Mouse (Mus musculus) hindbrain, postnatal 0 days (tissue): Measurements from ENCODE around the gene Tollip. TPM values are rescaled to one million over a fixed set of nuclear protein-coding genes. Genes with fewer than 3 reads are reported as not detected.

Source experiments
- ATAC-seq: fragments of 200-750 bp; cut with Nextera tagmentation; 2 replicates; pipeline ENCODE4 v1.8.0; 2017; ENCODE audit warnings: mild to moderate bottlenecking, moderate TSS enrichment, moderate library complexity
- DNase-seq: peaks from one replicate; pipeline ENCODE4 v3.0.0-alpha.2; 2015; ENCODE audit warnings: low spot score
- H3K27ac ChIP-seq: fragments of 300-500 bp; sonication (generic); 2 replicates; pipeline ENCODE4 v1.5.1; 2014; ENCODE audit warnings: mild to moderate bottlenecking
- H3K27me3 ChIP-seq: fragments of 300-500 bp; sonication (generic); 2 replicates; pipeline ENCODE4 v1.6.1; 2014; ENCODE audit warnings: low read length, mixed read lengths; ENCODE audit not compliant: insufficient read depth
- H3K36me3 ChIP-seq: fragments of 300-500 bp; sonication (generic); 2 replicates; pipeline ENCODE4 v1.6.1; 2014; ENCODE audit warnings: low read length, mixed read lengths; ENCODE audit not compliant: insufficient read depth
- H3K4me1 ChIP-seq: fragments of 300-500 bp; sonication (generic); 2 replicates; pipeline ENCODE4 v1.6.1; 2014; ENCODE audit warnings: antibody characterized with exemption, low read length, mixed read lengths; ENCODE audit not compliant: insufficient read depth
- H3K4me2 ChIP-seq: fragments of 300-500 bp; sonication (generic); 2 replicates; pipeline ENCODE4 v1.6.1; 2014; ENCODE audit warnings: low read depth, mild to moderate bottlenecking, low read length, moderate library complexity, mixed read lengths
- H3K4me3 ChIP-seq: fragments of 300-500 bp; sonication (generic); 2 replicates; pipeline ENCODE4 v1.5.1; 2014; ENCODE audit warnings: low read length
- H3K9ac ChIP-seq: fragments of 300-500 bp; sonication (generic); replicated peaks from 2 replicates; pipeline ENCODE4 v1.6.1; 2014; ENCODE audit warnings: mild to moderate bottlenecking, low read length, moderate library complexity, mixed read lengths
- H3K9me3 ChIP-seq: fragments of 300-500 bp; sonication (generic); 2 replicates; pipeline ENCODE4 v1.6.1; 2016; ENCODE audit warnings: low read length, mixed read lengths
- CTCF ChIP-seq: IDR thresholded peaks from 2 replicates; pipeline ENCODE4 v1.5.1; 2016; ENCODE audit warnings: antibody characterized with exemption, control low read depth, low read depth
- WGBS: fragments of 180-500 bp; shearing (Covaris S2); extraction: QIAGEN DNeasy Blood & Tissue Kit; methylation state at CpG from one replicate; pipeline ENCODE4 v1.1.7; 2014; 5-methylcytosine and 5-hydroxymethylcytosine counted together
- polyA plus RNA-seq: library from polyadenylated mRNA; unstranded; fragments of >200 nt; fragmentation: Nextera tagmentation; extraction: Ambion mirVana; gene quantifications from 2 replicates; pipeline ENCODE4 v1.2.1, GENCODE M21; 2015
- total RNA-seq: library from RNA; depleted of rRNA; stranded (reverse); fragments of >200 nt; gene quantifications from 2 replicates; pipeline ENCODE4 v1.2.3, GENCODE M21; 2014; rRNA removed

The Tollip gene
- total RNA-seq (120 and 121 TPM in 2 replicates), polyA plus RNA-seq (68.5 and 72.6 TPM in 2 replicates)

- H3K4me2 ChIP-seq = no peak within 1 kb of the TSS
- ATAC-seq = no peak
- no peak within 1 kb of the TSS for H3K27ac ChIP-seq
- no peaks in the 10 kb centered on the region for H3K4me1 ChIP-seq
- H3K36me3 ChIP-seq = no peaks in the 10 kb centered on the region
- H3K27me3 ChIP-seq = no peaks in the 10 kb centered on the region
- H3K9me3 ChIP-seq = no peaks in the 10 kb centered on the region
- no peak within 1 kb of the TSS for H3K4me3 ChIP-seq
- no peak within 1 kb of the TSS for H3K9ac ChIP-seq
- WGBS = 98% methylated on average over 2 of the region's 2 CpGs
- no peak for TF ChIP-seq CTCF
- no peak for DNase-seq
These were observed at the start of gene Tollip for GRCm38 (mm10) chr7:141918407-141918806. Gene Tollip, minus strand, starts transcription at chr7:141918507.

GRCm38 (mm10) chr7:141966281-141966680 lies 48.0 kb upstream of the Tollip start:
- WGBS = 87% methylated on average over 2 of the region's 2 CpGs
- Histone ChIP-seq H3K9me3 (no peaks in the 10 kb centered on the region), H3K36me3 (no peaks in the 10 kb centered on the region), H3K9ac (no peak overlapping the region), H3K4me3 (no peak overlapping the region), H3K27me3 (no peaks in the 10 kb centered on the region), H3K4me2 (no peak overlapping the region), H3K4me1 (peaks cover 30% of the 10 kb centered on the region), H3K27ac (no peak overlapping the region)
- no peak for ATAC-seq
- DNase-seq = no peak
- TF ChIP-seq CTCF = no peak

- Histone ChIP-seq H3K9ac (no peak overlapping the region), H3K27me3 (no peaks in the 10 kb centered on the region), H3K4me2 (no peak overlapping the region), H3K4me3 (no peak overlapping the region), H3K4me1 (peaks cover 48% of the 10 kb centered on the region), H3K9me3 (no peaks in the 10 kb centered on the region), H3K36me3 (no peaks in the 10 kb centered on the region), H3K27ac (no peak overlapping the region)
- 0 out of 2 replicates have a peak, but pooled peaks have one; percentile 8 for ATAC-seq
- no peak for TF ChIP-seq CTCF
- DNase-seq = no peak
- WGBS = 84% methylated on average over 3 of the region's 3 CpGs
These were observed 44.2 kb upstream of the Tollip start for GRCm38 (mm10) chr7:141962521-141962920.

- Histone ChIP-seq H3K4me2 (no peak overlapping the region), H3K4me1 (peaks cover 58% of the 10 kb centered on the region), H3K9ac (no peak overlapping the region), H3K36me3 (no peaks in the 10 kb centered on the region), H3K4me3 (no peak overlapping the region), H3K27ac (no peak overlapping the region), H3K27me3 (no peaks in the 10 kb centered on the region), H3K9me3 (no peaks in the 10 kb centered on the region)
- 41% methylated on average over 3 of the region's 3 CpGs for WGBS
- ATAC-seq (no peak), DNase-seq (no peak)
- no peak for TF ChIP-seq CTCF
These were observed 43.2 kb upstream of the Tollip start for GRCm38 (mm10) chr7:141961491-141961890.

- DNase-seq (no peak), ATAC-seq (no peak)
- no peaks in the 10 kb centered on the region for H3K36me3 ChIP-seq
- H3K4me1 ChIP-seq = peaks cover 61% of the 10 kb centered on the region
- H3K9ac ChIP-seq = no peak overlapping the region
- no peak for TF ChIP-seq CTCF
- no peak overlapping the region for H3K4me2 ChIP-seq
- H3K4me3 ChIP-seq = no peak overlapping the region
- WGBS = 74% methylated on average over 2 of the region's 2 CpGs
- H3K27me3 ChIP-seq = no peaks in the 10 kb centered on the region
- no peaks in the 10 kb centered on the region for H3K9me3 ChIP-seq
- no peak overlapping the region for H3K27ac ChIP-seq
These were observed 42.6 kb upstream of the Tollip start for GRCm38 (mm10) chr7:141960926-141961325.

GRCm38 (mm10) chr7:141959133-141959532 lies 40.8 kb upstream of the Tollip start:
- H3K36me3 ChIP-seq = no peaks in the 10 kb centered on the region
- no peak for DNase-seq
- H3K4me1 ChIP-seq = peaks cover 67% of the 10 kb centered on the region

GRCm38 (mm10) chr7:141958211-141958610 lies 39.9 kb upstream of the Tollip start:
- DNase-seq (no peak), ATAC-seq (no peak)
- no peak for TF ChIP-seq CTCF
- Histone ChIP-seq H3K36me3 (no peaks in the 10 kb centered on the region), H3K27ac (no peak overlapping the region), H3K9me3 (no peaks in the 10 kb centered on the region), H3K4me2 (no peak overlapping the region), H3K4me1 (peaks cover 76% of the 10 kb centered on the region), H3K27me3 (no peaks in the 10 kb centered on the region), H3K9ac (no peak overlapping the region), H3K4me3 (no peak overlapping the region)
- WGBS = 70% methylated on average over 2 of the region's 2 CpGs

More at GRCm38 (mm10) chr7:141959133-141959532, 40.8 kb upstream of the Tollip start:
- Histone ChIP-seq H3K4me2 (no peak overlapping the region), H3K9me3 (no peaks in the 10 kb centered on the region), H3K9ac (no peak overlapping the region), H3K4me3 (no peak overlapping the region), H3K27me3 (no peaks in the 10 kb centered on the region), H3K27ac (no peak overlapping the region)
- no peak for ATAC-seq
- no peak for TF ChIP-seq CTCF
- 84% methylated on average over 1 of the region's 1 CpGs for WGBS
